Mouse (Mus musculus): ENCODE data around the gene Ikbkg.

GRCm38 (mm10) chrX:74408340-74408739 is 15.2 kb downstream of the Ikbkg start:
- TF ChIP-seq CTCF (conservative IDR thresholded peaks at IDR 0.05; ENCODE audit: low read length) = no peak
- no peak for TF ChIP-seq NANOG (IDR thresholded peaks at IDR 0.05; ENCODE audit: borderline replicate concordance, low read length)
- TF ChIP-seq POU5F1 (IDR thresholded peaks at IDR 0.05; ENCODE audit: borderline replicate concordance, low read length) = no peak

Measured in E14TG2a.4 (cell line).